Mouse (Mus musculus): Measurements from ENCODE around the gene Fam185a.

DNA sequence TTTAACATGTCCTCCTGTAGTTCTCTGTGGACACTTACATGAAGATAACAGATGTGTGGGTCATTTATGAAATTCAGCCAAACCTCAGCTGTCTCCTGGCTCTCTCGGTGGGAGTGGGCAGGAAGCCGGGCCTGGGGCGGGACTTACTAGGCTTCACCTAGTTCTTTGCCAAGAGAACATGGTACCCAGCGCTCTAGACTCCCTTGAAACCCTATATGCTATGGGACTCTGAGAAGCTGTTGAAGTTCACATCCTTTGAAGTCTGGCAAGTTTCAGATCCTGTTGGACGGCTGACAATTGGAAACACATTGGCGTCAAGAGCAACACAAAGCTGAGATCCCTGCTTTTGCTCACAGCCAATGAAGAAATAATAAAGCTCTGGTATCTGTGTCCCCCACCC lies 71.6 kb downstream of the Fam185a start:
- TF ChIP-seq POLR2A (IDR thresholded peaks at IDR 0.05; ENCODE audit: low read depth, low read length), result no peak
- no peak for TF ChIP-seq CTCF (IDR thresholded peaks at IDR 0.05; ENCODE audit: borderline replicate concordance, insufficient read depth, low read length)
